In the genomic region with DNA sequence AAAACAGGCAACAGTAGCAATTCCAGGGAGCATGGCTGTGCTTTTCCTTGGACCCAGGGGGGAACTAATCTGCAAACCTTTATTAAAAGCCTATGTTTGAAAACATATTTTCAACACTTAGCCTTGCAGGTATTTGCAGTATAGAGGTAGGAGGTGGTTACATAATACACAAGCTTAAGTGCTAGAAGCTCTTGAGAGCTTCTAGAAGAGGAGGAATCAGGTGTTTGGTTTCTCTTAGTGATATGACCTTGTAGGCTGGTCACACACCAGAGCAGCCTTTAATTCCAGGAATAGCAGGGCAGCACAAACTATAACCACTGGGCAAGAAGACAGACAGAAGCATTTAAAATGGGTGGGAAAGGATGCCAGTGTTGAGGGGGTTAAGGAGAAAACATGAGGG, we compare ENCODE assay signal across 27 mouse cellular contexts.
"Had no signal": no experiment of that assay in that cellular context is flagged by ENCODE, and none has a peak within 500 bp of the region (broad histone marks: within the 10 kb centered on the region; RNA-seq: fewer than 3 reads in every experiment).

No protein-coding gene starts in this region.

- H3K4me2 ChIP-seq: embryonic facial prominence, embryonic 12.5 days; embryonic facial prominence, embryonic 13.5 days; embryonic facial prominence, embryonic 15.5 days; forebrain, embryonic 12.5 days; forebrain, embryonic 13.5 days; forebrain, embryonic 15.5 days had no signal

- H3K27me3 ChIP-seq: embryonic facial prominence, embryonic 12.5 days; embryonic facial prominence, embryonic 13.5 days; embryonic facial prominence, embryonic 15.5 days; forebrain, embryonic 12.5 days; forebrain, embryonic 13.5 days; forebrain, embryonic 15.5 days had no signal

- H3K4me1 ChIP-seq: embryonic facial prominence, embryonic 10.5 days; embryonic facial prominence, embryonic 12.5 days; embryonic facial prominence, embryonic 13.5 days; embryonic facial prominence, embryonic 15.5 days; forebrain, embryonic 12.5 days; forebrain, embryonic 13.5 days; forebrain, embryonic 15.5 days had no signal

- H3K4me3 ChIP-seq: embryonic facial prominence, embryonic 10.5 days; embryonic facial prominence, embryonic 12.5 days; embryonic facial prominence, embryonic 13.5 days; embryonic facial prominence, embryonic 15.5 days; erythroblast, embryonic 14.5 days; forebrain, embryonic 10.5 days; forebrain, embryonic 12.5 days; forebrain, embryonic 13.5 days; forebrain, embryonic 15.5 days; gastrocnemius, adult 2 months; heart, adult 2 months had no signal

- DNase-seq: cerebellum, adult 2 months; cerebellum, adult 8-10 months; cerebellum, adult 9-10 months; cerebellum, adult 9-11 months; cerebellum, postnatal 25 days; cerebellum, postnatal 36 days; embryo, embryonic 11 days; forebrain, postnatal 0 days; gastrocnemius, adult 2 months; gastrocnemius, postnatal 10 days; gastrocnemius, postnatal 14 days; gastrocnemius, postnatal 25 days; gastrocnemius, postnatal 36 days; heart, adult 11 months; heart, adult 18-20 months; heart, adult 2 months had no signal

- H3K9ac ChIP-seq: embryonic facial prominence, embryonic 12.5 days; embryonic facial prominence, embryonic 13.5 days; embryonic facial prominence, embryonic 15.5 days; forebrain, embryonic 12.5 days; forebrain, embryonic 13.5 days; forebrain, embryonic 15.5 days; forebrain, postnatal 0 days had no signal

- H3K9me3 ChIP-seq: embryonic facial prominence, embryonic 10.5 days; embryonic facial prominence, embryonic 12.5 days; embryonic facial prominence, embryonic 13.5 days; embryonic facial prominence, embryonic 15.5 days; forebrain, embryonic 10.5 days; forebrain, embryonic 12.5 days; forebrain, embryonic 13.5 days; forebrain, embryonic 15.5 days had no signal

- H3K27ac ChIP-seq: embryonic facial prominence, embryonic 10.5 days; embryonic facial prominence, embryonic 12.5 days; embryonic facial prominence, embryonic 13.5 days; embryonic facial prominence, embryonic 15.5 days; forebrain, embryonic 10.5 days; forebrain, embryonic 12.5 days; forebrain, embryonic 13.5 days; forebrain, embryonic 15.5 days; gastrocnemius, adult 2 months; heart, adult 2 months had no signal

- ATAC-seq: forebrain, embryonic 13.5 days; forebrain, embryonic 14.5 days; forebrain, embryonic 15.5 days; forebrain, embryonic 16.5 days; forebrain, postnatal 0 days had no signal

- H3K36me3 ChIP-seq: embryonic facial prominence, embryonic 10.5 days; embryonic facial prominence, embryonic 12.5 days; embryonic facial prominence, embryonic 13.5 days; embryonic facial prominence, embryonic 15.5 days; forebrain, embryonic 10.5 days; forebrain, embryonic 12.5 days; forebrain, embryonic 15.5 days had no signal
